Mouse (Mus musculus): ENCODE data around the gene Vmn1r13.
"Not testable (repeated sequence)": the region's sequence is repeated elsewhere in the genome, so short reads cannot be mapped to it uniquely, and the experiment has no call there.

Gene Vmn1r13

DNA sequence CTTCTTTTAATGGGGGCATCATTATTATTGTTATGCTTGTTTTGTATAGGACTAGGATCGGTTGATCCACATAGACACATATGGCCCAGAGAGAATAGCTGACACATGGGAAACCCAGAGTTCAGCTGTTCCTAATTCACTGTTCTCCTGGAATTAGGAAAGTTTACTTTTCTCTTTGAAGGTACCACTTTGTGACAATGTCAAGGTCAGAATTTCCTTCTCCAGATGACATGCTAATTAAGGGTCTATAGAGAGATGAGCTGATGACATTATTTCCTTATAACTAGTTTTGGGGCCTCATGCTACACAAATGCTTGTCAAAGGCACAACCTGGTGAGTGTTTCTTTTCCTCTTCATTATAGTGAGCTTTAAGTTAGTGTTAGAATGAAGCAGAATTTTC lies at the start of gene Vmn1r13:
Vmn1r13 (plus strand) TSS at position 301 of the 400 bp plus-strand sequence.
- DNase-seq (ENCODE audit: low spot score) = not testable (repeated sequence)

DNA sequence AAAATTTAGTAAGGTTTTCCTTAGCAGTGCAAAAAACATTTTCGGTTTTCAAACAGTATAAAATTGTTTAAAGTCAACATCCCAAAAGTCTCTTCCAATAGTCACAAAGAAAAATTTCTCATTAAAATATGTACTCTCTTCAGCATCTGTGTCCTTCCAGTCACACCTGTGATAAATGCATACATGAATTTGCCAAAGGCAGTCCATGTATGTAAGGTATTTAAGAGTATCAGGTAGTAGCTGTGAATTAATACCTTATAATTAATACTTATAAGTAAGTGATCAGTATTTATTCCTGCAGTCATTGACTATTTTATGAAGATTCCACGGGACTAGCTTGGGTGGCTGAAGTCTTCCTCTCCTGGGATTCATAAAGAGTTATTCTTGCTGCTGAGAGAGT lies 46.5 kb upstream of the Vmn1r13 start, which contains the start of gene Vmn1r12:
Vmn1r12 (plus strand) TSS at position 301 of the 400 bp plus-strand sequence.
- DNase-seq (ENCODE audit: low spot score) = no peak

DNA sequence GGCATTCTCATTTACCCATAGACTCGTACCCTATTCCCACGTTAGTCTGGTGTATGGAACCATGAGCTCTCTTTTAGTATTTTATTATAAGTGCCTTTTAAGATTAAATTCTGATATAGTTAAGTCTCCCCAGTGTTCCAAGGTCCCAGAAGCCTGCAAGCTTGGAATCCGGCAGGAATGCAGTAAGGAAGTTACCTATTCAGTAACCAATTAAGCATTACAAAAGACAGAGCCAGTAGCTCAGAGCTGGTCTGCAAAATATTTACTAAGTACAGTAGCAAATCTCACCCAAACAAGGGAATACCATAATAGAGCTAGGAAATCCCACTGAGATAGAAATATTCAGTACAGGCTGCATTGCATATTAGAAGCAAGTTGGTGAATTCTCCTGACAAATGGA lies 13.1 kb upstream of the Vmn1r13 start:
- not testable (repeated sequence) for DNase-seq (ENCODE audit: low spot score)

DNA sequence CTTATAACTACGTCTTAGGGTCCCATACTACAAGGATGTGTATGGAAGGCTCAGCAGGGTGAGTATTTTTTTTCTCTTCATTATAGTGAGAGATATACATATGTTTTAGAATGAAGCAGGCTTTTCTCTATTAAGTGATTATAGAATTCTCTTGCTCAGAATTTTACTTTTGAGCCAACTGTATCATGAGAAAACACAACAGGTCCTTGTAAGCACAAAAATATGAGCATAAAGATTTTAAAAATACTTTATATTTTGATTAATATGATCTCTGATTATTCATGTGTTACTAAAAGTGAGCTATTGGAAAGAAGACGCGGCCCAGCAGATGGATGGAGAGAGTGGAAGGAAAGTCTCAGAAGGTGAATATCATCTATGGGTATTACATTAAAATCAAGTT lies 28.3 kb downstream of the Vmn1r13 start, which contains the start of gene Vmn1r14:
Vmn1r14 (plus strand) TSS at position 301 of the 400 bp plus-strand sequence.
- no peak for DNase-seq (ENCODE audit: low spot score)

DNA sequence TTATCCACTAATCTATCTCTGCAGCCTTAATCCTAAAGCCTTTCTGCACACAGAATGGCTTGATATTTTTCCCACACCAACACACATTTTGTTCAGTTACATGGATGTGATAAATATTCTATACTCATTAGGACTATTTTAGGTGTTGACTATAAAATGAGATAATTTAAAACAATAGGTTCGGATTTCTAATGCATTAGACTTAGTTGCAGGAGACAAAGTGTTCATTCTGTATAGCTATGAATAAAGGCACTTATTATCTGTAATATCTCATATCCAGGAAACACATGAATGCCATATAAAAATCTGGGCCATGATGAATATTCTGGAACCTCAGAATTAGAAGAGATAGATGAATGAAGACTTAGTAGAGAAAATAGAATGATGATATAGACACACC lies 54.6 kb downstream of the Vmn1r13 start, which contains the start of gene Vmn1r15:
Vmn1r15 (plus strand) TSS at position 301 of the 400 bp plus-strand sequence.
- DNase-seq (ENCODE audit: low spot score) = no peak

DNA sequence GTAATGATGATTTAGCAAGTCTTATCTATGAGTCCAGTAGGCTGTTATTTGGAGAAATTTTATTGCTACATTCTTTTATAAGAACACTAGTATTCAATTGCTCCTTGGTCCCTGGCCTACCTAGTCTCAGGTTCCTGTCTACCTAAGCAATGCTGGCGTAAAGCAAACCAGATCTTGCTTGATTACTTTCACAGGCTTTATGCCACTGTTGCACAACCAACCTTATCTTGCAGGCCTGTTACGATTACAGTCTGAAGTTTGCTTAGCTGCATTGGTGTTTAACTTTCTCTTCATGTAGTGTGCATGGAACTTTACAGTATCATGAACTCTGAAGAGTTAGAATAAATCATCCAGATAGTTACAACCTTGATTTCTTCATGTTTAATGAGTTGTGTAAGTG lies 57.9 kb downstream of the Vmn1r13 start:
- no peak for DNase-seq (ENCODE audit: low spot score)

All from ovary, postnatal 10 days (tissue).